Comparison of ENCODE assay signal across 8 mouse cellular contexts in the genomic region with DNA sequence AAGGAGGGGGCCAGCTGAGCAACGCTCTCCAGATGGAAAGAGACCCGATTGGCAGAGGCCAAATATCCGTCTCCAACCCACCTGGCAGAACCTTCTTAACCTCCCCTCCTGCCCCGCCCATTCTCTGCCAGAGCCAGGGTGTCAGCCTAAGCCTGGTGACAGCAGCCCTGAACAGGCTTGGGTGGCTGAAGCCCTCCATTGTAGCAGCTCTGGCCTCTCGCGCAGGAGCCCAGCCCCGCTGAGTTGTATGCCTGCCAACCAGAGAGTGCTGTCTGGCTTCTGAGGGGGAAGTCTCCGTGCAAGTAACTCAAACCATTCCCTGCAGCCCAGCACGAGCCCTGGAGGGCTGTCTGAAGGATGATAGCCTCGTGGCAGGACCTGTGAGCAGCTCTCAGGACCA. TPM values are rescaled to one million over a fixed set of nuclear protein-coding genes. Genes with fewer than 3 reads are reported as not detected.
DNase-seq lines count a peak whose midpoint lies in the region; ATAC-seq lines count a peak whose summit lies in the region.

No protein-coding gene starts in this region.

- ATAC-seq in forebrain, embryonic 16.5 days, result peak; percentile 67; the same call in 1 of the 2 replicates
- ATAC-seq in hindbrain, embryonic 12.5 days (ENCODE audit: low FRiP score), result no peak

- peaks cover 7% of the 10 kb centered on the region for H3K4me1 ChIP-seq in forebrain, embryonic 16.5 days (replicated peaks; ENCODE audit: control insufficient read depth, insufficient read depth, low read length)
- H3K4me1 ChIP-seq in hindbrain, embryonic 12.5 days, result peaks cover 14% of the 10 kb centered on the region

- H3K9ac ChIP-seq in forebrain, embryonic 16.5 days (replicated peaks; ENCODE audit: low read depth, low read length), result peak overlapping the region; percentile 25; the same call in 1 of the 2 replicates
- H3K9ac ChIP-seq in hindbrain, embryonic 12.5 days, result no peak overlapping the region

- H3K4me3 ChIP-seq in forebrain, embryonic 16.5 days (replicated peaks; ENCODE audit: low read length), result no peak overlapping the region
- no peak overlapping the region for H3K4me3 ChIP-seq in hindbrain, embryonic 12.5 days

- no peak overlapping the region for H3K27ac ChIP-seq in forebrain, embryonic 16.5 days (ENCODE audit: low read length)
- no peak overlapping the region for H3K27ac ChIP-seq in hindbrain, embryonic 12.5 days

- H3K27me3 ChIP-seq in forebrain, embryonic 16.5 days (replicated peaks; ENCODE audit: control insufficient read depth, insufficient read depth, low read length), result peaks cover 3% of the 10 kb centered on the region; the same call in 1 of the 2 replicates
- peaks cover 12% of the 10 kb centered on the region for H3K27me3 ChIP-seq in hindbrain, embryonic 12.5 days

- WGBS in forebrain, embryonic 16.5 days, result 13% methylated on average over 10 of the region's 10 CpGs
- WGBS in hindbrain, embryonic 12.5 days, result 22% methylated on average over 10 of the region's 10 CpGs

- H3K36me3 ChIP-seq in forebrain, embryonic 16.5 days (ENCODE audit: control insufficient read depth, insufficient read depth), result no peaks in the 10 kb centered on the region
- no peaks in the 10 kb centered on the region for H3K36me3 ChIP-seq in hindbrain, embryonic 12.5 days

- peak; percentile 32 for DNase-seq in kidney, postnatal 14 days
- DNase-seq in kidney, adult 18-20 months, result no peak
- DNase-seq in ZHBTc4 (ENCODE audit: low read depth, low spot score), result peak; percentile 27
- DNase-seq in lung, postnatal 14 days, result peak; percentile 38
- DNase-seq in B cell, adult 2 months, result no peak
- DNase-seq in urinary bladder, postnatal 36 days (ENCODE audit: low spot score in 2 of 2), result no peak

- H3K9me3 ChIP-seq in forebrain, embryonic 16.5 days (ENCODE audit: control insufficient read depth, low read length), result no peaks in the 10 kb centered on the region
- H3K9me3 ChIP-seq in hindbrain, embryonic 12.5 days (replicated peaks), result no peaks in the 10 kb centered on the region

- H3K4me2 ChIP-seq in forebrain, embryonic 16.5 days (ENCODE audit: low read length), result no peak overlapping the region
- peak overlapping the region; percentile 5; the same call in 1 of the 2 replicates for H3K4me2 ChIP-seq in hindbrain, embryonic 12.5 days (replicated peaks)

RNA-seq across cellular contexts. Expression of a gene that starts 32.0 kb away (rescaled TPM):
- polyA plus RNA-seq in forebrain, embryonic 16.5 days (2015; fragmentation: Nextera tagmentation; extraction: Ambion mirVana), result 50.8 and 54.8 TPM in 2 replicates
- polyA plus RNA-seq in hindbrain, embryonic 12.5 days (2016; fragmentation: Nextera tagmentation; extraction: Ambion mirVana), result 73.1 and 78.2 TPM in 2 replicates

Comparison
In these comparisons a context has a peak if more than half of its experiments do, and no peak if none do; other contexts are left out.
1. DNase-seq: peak in kidney, postnatal 14 days (single experiment), ZHBTc4 (single experiment) and lung, postnatal 14 days (single experiment); none in kidney, adult 18-20 months (single experiment), B cell, adult 2 months (0 of 2) and urinary bladder, postnatal 36 days (0 of 2).